Mouse (Mus musculus) layer of hippocampus, adult 6 months (tissue): Measurements from ENCODE around the gene Olfr209. TPM values are rescaled to one million over a fixed set of nuclear protein-coding genes. Genes with fewer than 3 reads are reported as not detected.

ENCODE experiments used
- long read RNA-seq, 2 experiments: library from polyadenylated mRNA; unstranded; transcript quantifications; one replicate each; pipeline ENCODE4 v2.0.0; 2019 to 2020
- polyA plus RNA-seq: library from polyadenylated mRNA; unstranded; fragments of <200 nt; fragmentation: Nextera tagmentation; gene quantifications from 2 replicates; pipeline ENCODE4 v1.2.3, GENCODE M21; 2021

Gene Olfr209
- polyA plus RNA-seq = not detected in 2 replicates
- long read RNA-seq, experiment 1 = 0 reads
- long read RNA-seq, experiment 2 = 0 reads

DNA sequence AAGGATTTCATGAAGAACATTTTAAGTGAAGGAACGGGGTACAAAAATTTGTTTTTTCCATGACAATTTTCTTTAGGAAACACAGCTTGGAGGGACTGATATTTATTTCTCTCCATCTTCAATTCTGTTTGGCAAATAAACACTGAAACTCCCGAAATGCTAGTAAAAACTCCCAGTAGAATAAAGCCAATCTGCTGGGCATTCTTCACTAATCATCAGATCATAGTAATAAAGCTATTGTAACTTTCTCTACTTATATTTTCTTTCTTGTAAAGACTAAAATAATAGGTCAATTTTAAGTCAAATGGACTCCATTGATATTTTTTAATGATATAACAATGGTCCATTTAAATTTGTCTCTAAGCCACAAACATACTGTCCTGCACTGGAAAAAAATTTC lies at the start of gene Olfr209:
Gene Olfr209 (minus strand): TSS at position 101 of the 400 bp plus-strand sequence.

DNA sequence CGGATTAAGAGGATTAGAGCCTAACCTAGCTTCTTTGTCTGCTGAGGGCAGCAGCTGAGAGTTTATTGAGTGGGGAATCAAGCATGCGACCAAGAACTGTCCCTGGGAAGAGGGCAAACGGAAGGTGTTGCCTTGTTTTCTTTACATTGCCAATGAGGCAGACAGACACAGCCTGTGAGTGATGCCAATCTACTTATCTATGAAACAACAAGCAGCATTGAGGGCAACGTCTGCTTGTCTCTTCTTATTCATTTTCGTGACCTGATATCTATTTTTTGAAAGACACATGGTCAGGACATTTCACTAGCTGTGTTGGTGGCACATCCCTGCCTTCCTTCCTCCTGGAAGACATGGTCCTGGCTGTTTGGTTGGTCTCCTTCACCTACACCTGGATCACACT lies 43.2 kb upstream of the Olfr209 start, which contains the start of gene Gabrr3:
Gene Gabrr3 (plus strand): TSS at position 301 of the 400 bp plus-strand sequence.

DNA sequence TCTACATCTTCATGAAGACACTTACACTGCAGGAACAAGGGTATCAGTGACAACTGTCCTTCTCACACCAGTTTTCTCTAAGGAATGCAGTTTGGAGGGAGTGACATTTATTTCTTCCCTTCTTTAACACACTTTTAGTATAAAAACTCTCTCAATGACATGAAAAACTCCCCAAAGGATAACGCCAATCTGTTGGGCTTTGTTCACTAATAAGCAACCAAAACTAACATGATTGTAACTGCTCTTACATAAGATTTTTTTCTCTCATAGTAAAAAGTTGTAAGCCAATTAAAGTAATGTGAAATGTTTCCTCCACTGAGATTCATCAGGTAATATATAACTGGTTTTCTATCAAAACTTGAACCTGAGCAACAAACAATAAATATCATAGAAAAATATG lies 14.6 kb downstream of the Olfr209 start, which contains the start of gene Olfr206:
Gene Olfr206 (minus strand): TSS at position 101 of the 400 bp plus-strand sequence.

DNA sequence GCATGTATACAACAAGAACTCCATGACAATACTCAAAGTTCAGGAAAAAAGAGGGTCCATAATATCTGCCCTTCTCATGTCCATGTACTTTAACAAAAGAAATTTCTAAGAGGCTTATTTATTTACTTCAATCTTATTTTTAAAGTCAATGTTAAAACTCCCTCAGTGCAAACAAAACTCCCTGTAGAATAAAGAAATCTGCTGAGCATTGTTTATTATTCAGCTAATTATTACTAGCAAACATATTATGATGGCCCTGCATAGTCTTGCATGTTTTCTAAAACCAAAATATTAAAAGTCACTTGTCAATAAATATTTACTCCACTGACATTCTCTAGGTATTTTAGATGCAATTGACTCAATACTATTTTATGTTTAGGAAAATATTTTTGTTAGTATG lies 32.8 kb downstream of the Olfr209 start, which contains the start of gene Olfr205:
Gene Olfr205 (minus strand): TSS at position 101 of the 400 bp plus-strand sequence.

DNA sequence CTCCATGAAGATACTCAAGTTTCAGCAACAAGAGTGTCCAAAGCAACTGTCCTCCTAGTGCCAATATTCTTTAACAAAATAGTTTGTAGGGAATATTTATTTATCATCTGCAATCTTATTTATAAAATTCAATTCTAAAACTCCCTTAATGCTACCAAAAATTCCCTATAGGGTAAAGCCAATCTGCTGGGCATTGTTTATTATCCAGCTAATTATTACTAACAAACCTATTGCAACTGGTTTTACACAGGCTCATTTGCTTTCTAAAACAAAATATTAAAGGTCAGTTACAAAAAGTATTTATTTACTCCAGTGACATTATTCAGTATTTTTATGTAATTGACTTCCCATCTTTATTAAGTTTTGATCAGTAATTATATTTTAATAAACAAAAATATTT lies 45.6 kb downstream of the Olfr209 start, which contains the start of gene Olfr204:
Gene Olfr204 (minus strand): TSS at position 101 of the 400 bp plus-strand sequence.

Other genes with a start within 250 kb of the Olfr209 start
- gene Olfr194, start 242.9 kb downstream of the Olfr209 start, polyA plus RNA-seq = not detected in 2 replicates
- gene Olfr195, start 216.9 kb downstream of the Olfr209 start, polyA plus RNA-seq = not detected in 2 replicates
- gene Olfr196, start 193.5 kb downstream of the Olfr209 start, polyA plus RNA-seq = not detected in 2 replicates
- not detected in 2 replicates for gene Olfr198, start 160.5 kb downstream of the Olfr209 start, polyA plus RNA-seq
- not detected in 2 replicates for gene Olfr199, start 144.2 kb downstream of the Olfr209 start, polyA plus RNA-seq
- not detected in 2 replicates for gene Olfr201, start 91.4 kb downstream of the Olfr209 start, polyA plus RNA-seq
- not detected in 2 replicates for gene Olfr202, start 77.2 kb downstream of the Olfr209 start, polyA plus RNA-seq
- gene Olfr203, start 65.1 kb downstream of the Olfr209 start, polyA plus RNA-seq = not detected in 2 replicates
- gene Olfr204, start 45.7 kb downstream of the Olfr209 start, polyA plus RNA-seq = not detected in 2 replicates
- not detected in 2 replicates for gene Olfr205, start 32.9 kb downstream of the Olfr209 start, polyA plus RNA-seq
- not detected in 2 replicates for gene Olfr206, start 14.7 kb downstream of the Olfr209 start, polyA plus RNA-seq
- gene Gabrr3, start 43.3 kb upstream of the Olfr209 start, polyA plus RNA-seq = not detected in 2 replicates
- gene Riox2, start 107.8 kb upstream of the Olfr209 start, polyA plus RNA-seq = 12.9 and 14.8 TPM in 2 replicates
- gene Crybg3, start 237.0 kb upstream of the Olfr209 start, polyA plus RNA-seq = 0.63 and 0.92 TPM in 2 replicates